Mouse (Mus musculus): ENCODE measurements around the gene Zbtb24.

The Zbtb24 gene

GRCm38 (mm10) chr10:41489708-41490517 is 39.7 kb downstream of the Zbtb24 start, which contains the start of the genes Smpd2 and Ppil6:
TSS of gene Smpd2 (minus strand) at chr10:41490369.
TSS of gene Ppil6 (plus strand) at chr10:41490439.
- peak; percentile 89 for ATAC-seq (ENCODE audit: insufficient number of reproducible peaks, low FRiP score, low TSS enrichment)

- no peak for ATAC-seq (ENCODE audit: insufficient number of reproducible peaks, low FRiP score, low TSS enrichment)
These were observed 40.3 kb downstream of the Zbtb24 start for GRCm38 (mm10) chr10:41490518-41490873.

- ATAC-seq (ENCODE audit: insufficient number of reproducible peaks, low FRiP score, low TSS enrichment) = no peak
These were observed 40.9 kb downstream of the Zbtb24 start for GRCm38 (mm10) chr10:41491111-41491510.

DNA sequence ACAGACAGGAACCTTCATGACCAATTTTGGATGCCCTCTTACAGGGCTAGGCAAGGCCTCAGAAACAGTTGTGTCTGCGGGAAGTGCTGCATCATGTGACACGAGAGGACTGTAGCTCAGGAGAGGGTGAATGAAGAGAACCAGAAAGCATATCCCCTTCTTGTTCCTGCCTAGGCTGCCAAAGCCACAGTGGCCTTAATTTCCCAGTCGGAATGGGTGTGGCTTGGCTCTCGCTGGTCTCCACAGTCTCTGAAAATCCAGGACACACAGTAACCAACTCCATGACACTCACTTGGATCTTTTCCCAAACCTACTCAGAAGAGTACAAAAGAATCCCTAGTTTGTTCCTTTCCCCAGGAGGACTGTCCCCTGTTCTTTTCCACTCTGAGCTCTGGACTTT is 50.8 kb downstream of the Zbtb24 start:
- ATAC-seq (ENCODE audit: insufficient number of reproducible peaks, low FRiP score, low TSS enrichment) = no peak

DNA sequence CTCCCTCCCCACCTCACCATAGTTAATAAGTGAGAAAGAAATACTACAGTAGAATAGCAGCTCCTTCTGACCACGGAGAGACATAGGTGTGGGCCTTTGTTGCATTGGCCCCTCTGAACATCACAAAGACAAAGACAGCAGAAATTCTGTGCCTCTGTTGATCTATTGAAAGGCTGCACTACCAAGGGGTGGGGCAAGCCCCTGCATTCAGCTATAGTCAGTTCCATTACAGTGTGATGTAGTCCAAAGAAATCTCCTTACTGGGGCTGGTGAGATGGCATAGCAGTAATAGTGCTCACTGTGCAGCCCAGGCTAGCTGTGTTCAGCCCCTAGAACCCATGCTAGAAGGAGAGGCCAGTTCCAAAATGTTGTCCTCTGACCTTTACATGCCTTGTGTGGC is 54.8 kb downstream of the Zbtb24 start:
- no peak for ATAC-seq (ENCODE audit: insufficient number of reproducible peaks, low FRiP score, low TSS enrichment)

GRCm38 (mm10) chr10:41505446-41505845 is 55.3 kb downstream of the Zbtb24 start:
- ATAC-seq (ENCODE audit: insufficient number of reproducible peaks, low FRiP score, low TSS enrichment) = peak; percentile 92

GRCm38 (mm10) chr10:41509160-41509559 is 59.0 kb downstream of the Zbtb24 start:
- no peak for ATAC-seq (ENCODE audit: insufficient number of reproducible peaks, low FRiP score, low TSS enrichment)

- no peak for ATAC-seq (ENCODE audit: insufficient number of reproducible peaks, low FRiP score, low TSS enrichment)
These were observed 64.1 kb downstream of the Zbtb24 start for GRCm38 (mm10) chr10:41514301-41514700.

DNA sequence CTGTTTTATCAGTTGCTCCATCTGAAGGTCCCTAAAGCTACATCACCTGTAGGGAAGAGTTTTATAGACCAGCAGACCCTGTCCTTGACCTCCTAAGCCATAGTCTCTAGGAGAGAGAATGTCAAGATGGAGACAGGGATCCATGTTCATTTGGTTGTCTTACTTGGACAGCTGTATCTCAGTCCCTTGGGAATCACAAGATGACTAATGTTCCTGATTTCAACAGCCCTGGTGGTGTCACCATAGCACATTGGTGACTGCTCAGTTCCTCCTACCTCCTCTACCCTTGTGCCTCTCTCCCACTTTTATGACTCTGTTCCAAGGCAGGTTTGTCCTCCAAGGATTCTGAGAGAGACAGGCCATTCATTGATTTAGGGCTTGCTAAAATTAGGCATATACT is 64.7 kb downstream of the Zbtb24 start:
- ATAC-seq (ENCODE audit: insufficient number of reproducible peaks, low FRiP score, low TSS enrichment) = no peak
